Mouse (Mus musculus) gastrocnemius, postnatal 36 days (tissue): ENCODE measurements around the gene Fubp3. TPM values are rescaled to one million over a fixed set of nuclear protein-coding genes. Genes with fewer than 3 reads are reported as not detected.

Source experiments
- DNase-seq, 2 experiments: peaks; one replicate each; pipeline ENCODE4 v3.0.0; 2022
- intact Hi-C: fragments of 180-260 bp; cut with DNase I; formaldehyde crosslinking; loops from one replicate; pipeline ENCODE4 v1.15.1; 2025
- microRNA-seq, 2 experiments: library from miRNA; unstranded; fragments of <30 nt; microRNA quantifications; one replicate each; pipeline ENCODE4 v1.2.0; 2021
- total RNA-seq, 2 experiments: library from RNA; stranded (reverse); gene quantifications; 2 replicates each; pipeline ENCODE4 v1.2.3; 2021

The Fubp3 gene
- total RNA-seq, 2 experiments from 2014 or later = 8.5 to 10.5 TPM

DNA sequence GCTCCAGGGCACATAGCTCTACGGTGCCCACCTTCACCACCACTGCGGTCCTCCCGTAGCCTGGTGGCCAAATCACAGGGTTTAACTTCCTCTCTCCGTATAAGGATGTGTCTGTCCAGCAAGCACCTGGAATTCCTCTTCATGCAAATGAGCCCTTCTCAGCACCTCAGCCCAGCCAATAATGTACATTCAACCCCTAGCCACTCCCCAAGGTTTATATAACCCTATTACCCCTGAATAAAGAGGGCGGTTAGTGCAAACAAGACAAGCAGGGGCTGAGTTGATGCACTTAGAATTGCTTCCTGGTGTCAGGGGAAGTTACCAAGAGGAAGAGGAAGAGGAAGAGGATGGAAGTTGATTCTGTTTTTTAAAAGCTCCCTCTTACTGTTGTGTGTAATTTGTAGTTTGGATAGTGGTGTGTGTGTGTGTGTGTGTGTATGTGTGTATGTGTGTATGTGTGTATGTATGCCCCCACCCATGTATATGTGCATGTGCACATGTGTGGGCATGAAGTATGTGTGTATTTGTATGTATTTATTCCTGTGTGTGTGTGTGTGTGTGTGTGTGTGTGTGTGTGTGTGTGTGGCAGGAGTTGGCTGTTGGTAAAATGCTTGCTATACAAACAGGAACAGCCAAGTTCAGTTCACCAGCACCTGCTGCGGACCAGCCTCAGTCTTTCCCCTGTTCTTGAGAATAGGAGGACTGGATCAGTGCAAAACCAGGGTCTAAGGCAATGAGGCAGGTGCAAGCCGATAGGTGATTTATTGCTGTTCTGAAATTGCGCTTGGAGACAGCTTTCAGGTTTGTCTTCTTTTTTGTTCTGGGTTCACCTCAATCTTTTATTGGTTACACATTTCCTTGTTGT lies 90.7 kb downstream of the Fubp3 start:
- DNase-seq = no peak
- intact Hi-C loops = no loop called here

DNA sequence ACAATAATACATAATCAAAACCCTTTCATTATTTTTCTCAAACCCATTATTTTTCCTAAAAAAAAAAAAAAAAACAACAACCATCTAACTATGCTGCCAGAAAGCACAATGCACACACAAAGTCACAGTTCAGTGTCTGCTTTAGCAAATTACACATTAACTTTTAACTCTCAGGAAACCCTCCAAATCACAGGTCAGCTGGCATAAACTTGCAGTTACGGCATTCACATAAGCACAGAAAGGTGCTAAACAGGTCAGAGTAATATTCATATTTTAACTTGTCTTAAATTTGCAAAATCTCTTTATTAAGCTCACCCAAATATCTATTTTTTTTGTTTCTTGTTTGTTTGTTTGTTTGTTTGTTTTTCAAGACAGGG lies 91.3 kb downstream of the Fubp3 start:
- intact Hi-C loops = no loop called here
- DNase-seq = no peak

Small RNAs within 50 kb of the gene (microRNA-seq; reads per million reads assigned to microRNA genes)
- gene Mir6998 = 0 reads per million in 2 experiments

Other genes starting within 250 kb of the Fubp3 start
- gene Ass1, start 102.4 kb upstream of the Fubp3 start, total RNA-seq = 1 to 10 TPM; 1.9 to 2.1 TPM
- gene Prdm12, start 67.4 kb downstream of the Fubp3 start, total RNA-seq = not detected
- 1 to 10 TPM; 6.1 to 7.5 TPM for gene Exosc2, start 98.1 kb downstream of the Fubp3 start, total RNA-seq
- gene Abl1, start 115.7 kb downstream of the Fubp3 start, total RNA-seq = 10 to 100 TPM; 21.9 to 22.3 TPM
- not detected for gene Qrfp, start 237.9 kb downstream of the Fubp3 start, total RNA-seq